Mouse (Mus musculus) lung, embryonic 14.5 days (tissue): ENCODE results near the gene Bpgm. TPM values are rescaled to one million over a fixed set of nuclear protein-coding genes. Genes with fewer than 3 reads are reported as not detected.

Experiments used
- ATAC-seq: fragments of 200-750 bp; cut with Nextera tagmentation; 2 replicates; pipeline ENCODE4 v1.8.0; 2017; ENCODE audit warnings: mild to moderate bottlenecking, moderate TSS enrichment, moderate library complexity; ENCODE audit not compliant: insufficient read depth
- DNase-seq: peaks from one replicate; pipeline ENCODE4 v3.0.0-alpha.2; 2015
- H3K27ac ChIP-seq: fragments of 300-500 bp; sonication (generic); 2 replicates; pipeline ENCODE4 v1.5.1; 2014; ENCODE audit warnings: low read depth, mild to moderate bottlenecking, moderate library complexity
- H3K27me3 ChIP-seq: fragments of 300-500 bp; sonication (generic); 2 replicates; pipeline ENCODE4 v1.6.1; 2014; ENCODE audit warnings: low read length, control low read depth; ENCODE audit not compliant: insufficient read depth
- H3K36me3 ChIP-seq: fragments of 300-500 bp; sonication (generic); 2 replicates; pipeline ENCODE4 v1.6.1; 2014; ENCODE audit warnings: control low read depth; ENCODE audit not compliant: insufficient read depth
- H3K4me1 ChIP-seq: fragments of 300-500 bp; sonication (generic); 2 replicates; pipeline ENCODE4 v1.6.1; 2014; ENCODE audit warnings: antibody characterized with exemption, control low read depth; ENCODE audit not compliant: insufficient read depth
- H3K4me2 ChIP-seq: fragments of 300-500 bp; sonication (generic); 2 replicates; pipeline ENCODE4 v1.6.1; 2014; ENCODE audit warnings: mild to moderate bottlenecking
- H3K4me3 ChIP-seq: fragments of 300-500 bp; sonication (generic); 2 replicates; pipeline ENCODE4 v1.5.1; 2014; ENCODE audit warnings: low read depth, low read length
- H3K9ac ChIP-seq: fragments of 300-500 bp; sonication (generic); 2 replicates; pipeline ENCODE4 v1.6.1; 2014
- H3K9me3 ChIP-seq: fragments of 300-500 bp; sonication (generic); 2 replicates; pipeline ENCODE4 v1.6.1; 2016; ENCODE audit warnings: low read depth, low read length, control low read depth
- CTCF ChIP-seq: IDR thresholded peaks from 2 replicates; pipeline ENCODE4 v1.5.1; 2016; ENCODE audit warnings: antibody characterized with exemption, low read depth
- WGBS: fragments of 180-500 bp; shearing (Covaris S2); extraction: QIAGEN DNeasy Blood & Tissue Kit; methylation state at CpG from one replicate; pipeline ENCODE4 v1.1.7; 2014; 5-methylcytosine and 5-hydroxymethylcytosine counted together
- polyA plus RNA-seq: library from polyadenylated mRNA; unstranded; fragments of >200 nt; fragmentation: Nextera tagmentation; extraction: Ambion mirVana; gene quantifications from 2 replicates; pipeline ENCODE4 v1.2.1, GENCODE M21; 2014

Gene Bpgm
- polyA plus RNA-seq, 1 experiment from 2014 or later = 52.6 TPM

- DNase-seq (peak; percentile 65), ATAC-seq (peak; percentile 60)
- peak overlapping the region; percentile 63 for H3K27ac ChIP-seq
- H3K4me2 ChIP-seq = peak overlapping the region; percentile 51
- H3K9ac ChIP-seq = no peak overlapping the region
- H3K4me3 ChIP-seq = no peak overlapping the region
- H3K27me3 ChIP-seq = no peaks in the 10 kb centered on the region
- 19% methylated on average over 21 of the region's 21 CpGs for WGBS
- H3K36me3 ChIP-seq = no peaks in the 10 kb centered on the region
- H3K4me1 ChIP-seq = peaks cover 34% of the 10 kb centered on the region
- TF ChIP-seq CTCF = no peak
- H3K9me3 ChIP-seq = no peaks in the 10 kb centered on the region
Observed at GRCm38 (mm10) chr6:34543303-34544206, 67.5 kb downstream of the Bpgm start.

GRCm38 (mm10) chr6:34544207-34544602, 68.2 kb downstream of the Bpgm start:
- ATAC-seq (no peak), DNase-seq (peak; percentile 34)
- Histone ChIP-seq H3K9me3 (no peaks in the 10 kb centered on the region), H3K27ac (peak overlapping the region; percentile 28; the same call in 1 of the 2 replicates), H3K36me3 (no peaks in the 10 kb centered on the region), H3K27me3 (no peaks in the 10 kb centered on the region), H3K4me1 (peaks cover 38% of the 10 kb centered on the region), H3K4me3 (no peak overlapping the region), H3K9ac (no peak overlapping the region), H3K4me2 (peak overlapping the region; percentile 51)
- no peak for TF ChIP-seq CTCF
- 40% methylated on average over 10 of the region's 10 CpGs for WGBS

- DNase-seq (peak; percentile 50), ATAC-seq (no peak)
- Histone ChIP-seq H3K9me3 (no peaks in the 10 kb centered on the region), H3K27ac (no peak overlapping the region), H3K36me3 (no peaks in the 10 kb centered on the region), H3K4me1 (peaks cover 38% of the 10 kb centered on the region), H3K9ac (no peak overlapping the region), H3K4me2 (no peak overlapping the region), H3K27me3 (no peaks in the 10 kb centered on the region), H3K4me3 (no peak overlapping the region)
- 59% methylated on average over 10 of the region's 10 CpGs for WGBS
- no peak for TF ChIP-seq CTCF
Observed at GRCm38 (mm10) chr6:34545286-34545685, 69.3 kb downstream of the Bpgm start.

- 0 out of 2 replicates have a peak, but pooled peaks cover 2% of the 10 kb centered on the region for H3K9me3 ChIP-seq
- DNase-seq (peak; percentile 86), ATAC-seq (peak; percentile 62)
- no peaks in the 10 kb centered on the region for H3K27me3 ChIP-seq
- H3K4me3 ChIP-seq = no peak overlapping the region
- peak overlapping the region; percentile 4; the same call in 1 of the 2 replicates for H3K4me2 ChIP-seq
- no peaks in the 10 kb centered on the region for H3K36me3 ChIP-seq
- no peak for TF ChIP-seq CTCF
- 38% methylated on average over 13 of the region's 13 CpGs for WGBS
- H3K4me1 ChIP-seq = peaks cover 30% of the 10 kb centered on the region
- H3K9ac ChIP-seq = no peak overlapping the region
- peak overlapping the region; percentile 79 for H3K27ac ChIP-seq
Observed at GRCm38 (mm10) chr6:34548406-34548990, 72.5 kb downstream of the Bpgm start.

DNA sequence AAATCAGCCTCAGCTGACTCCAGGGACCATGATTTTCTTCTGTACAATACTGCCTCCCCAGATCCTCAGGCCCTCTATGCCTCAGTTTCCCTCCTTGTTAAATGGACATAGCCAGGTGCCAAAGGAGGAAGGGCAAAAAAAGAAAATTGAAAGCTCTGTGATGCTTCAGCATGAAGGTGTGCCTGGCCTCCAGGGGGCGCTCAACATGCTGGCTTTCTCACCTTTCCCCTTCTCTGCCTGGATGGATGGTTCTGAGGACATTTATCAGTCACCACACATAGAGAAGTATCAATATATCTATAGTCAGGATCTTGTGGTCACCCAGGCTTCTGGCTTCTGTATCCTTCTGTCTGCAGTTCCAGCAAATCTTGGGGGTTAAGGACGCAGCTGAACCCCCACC, 73.0 kb downstream of the Bpgm start:
- Histone ChIP-seq H3K27me3 (no peaks in the 10 kb centered on the region), H3K36me3 (no peaks in the 10 kb centered on the region), H3K9me3 (0 out of 2 replicates have a peak, but pooled peaks cover 2% of the 10 kb centered on the region), H3K27ac (peak overlapping the region; percentile 79), H3K9ac (no peak overlapping the region), H3K4me1 (peaks cover 25% of the 10 kb centered on the region), H3K4me2 (0 out of 2 replicates have a peak overlapping the region, but pooled peaks have one; percentile 4), H3K4me3 (no peak overlapping the region)
- ATAC-seq (no peak), DNase-seq (peak; percentile 56)
- 43% methylated on average over 2 of the region's 2 CpGs for WGBS
- TF ChIP-seq CTCF = peak; percentile 84

DNA sequence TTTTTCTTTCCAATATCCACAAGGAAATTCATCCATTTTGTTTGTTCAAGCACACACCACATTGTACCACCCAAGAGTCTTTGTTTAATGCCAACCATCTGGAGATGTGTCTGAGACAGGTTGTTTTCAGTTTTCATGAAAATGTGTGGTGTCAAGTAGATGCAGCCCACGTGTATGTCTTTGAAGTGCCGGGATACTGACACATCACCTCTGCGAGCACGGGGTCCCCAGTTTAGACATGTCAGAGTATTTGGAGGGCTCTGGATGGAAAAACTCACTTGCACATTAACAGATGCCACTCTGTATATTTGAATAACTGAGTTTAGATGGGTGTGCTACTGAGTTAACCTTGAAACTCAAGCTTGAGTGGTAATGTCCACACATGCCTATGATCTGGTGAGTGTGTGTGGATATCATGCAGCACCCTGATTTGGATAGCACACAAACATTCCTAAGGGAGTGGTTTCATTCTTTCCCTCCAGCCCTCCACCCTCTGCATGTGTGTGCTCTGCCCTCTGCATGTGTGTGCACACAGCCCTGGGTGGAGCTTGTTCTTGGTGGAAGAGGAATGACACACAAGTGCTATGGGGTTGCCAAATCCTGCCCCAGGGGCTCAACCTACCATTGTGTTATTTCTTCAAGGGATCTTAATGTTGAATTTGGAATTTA, 76.6 kb downstream of the Bpgm start:
- Histone ChIP-seq H3K9me3 (0 out of 2 replicates have a peak, but pooled peaks cover 2% of the 10 kb centered on the region), H3K27me3 (no peaks in the 10 kb centered on the region), H3K4me1 (peaks cover 12% of the 10 kb centered on the region), H3K27ac (no peak overlapping the region), H3K4me2 (no peak overlapping the region), H3K4me3 (no peak overlapping the region), H3K36me3 (no peaks in the 10 kb centered on the region), H3K9ac (no peak overlapping the region)
- 42% methylated on average over 4 of the region's 4 CpGs for WGBS
- DNase-seq (peak; percentile 63), ATAC-seq (peak; percentile 78)
- TF ChIP-seq CTCF = no peak
